ENCODE assay signal across 8 mouse cellular contexts in genomic region chr19:5798700-5799479, GRCm38 (mm10). TPM values are rescaled to one million over a fixed set of nuclear protein-coding genes. Genes with fewer than 3 reads are reported as not detected.
A peak's percentile ranks its signal among the peaks of the same experiment; 100 is the strongest.
DNase-seq lines count a peak whose midpoint lies in the region; ATAC-seq and TF ChIP-seq lines count a peak whose summit lies in the region.

No protein-coding gene starts in this region.

- no peak for ATAC-seq in midbrain, postnatal 0 days (ENCODE audit: low FRiP score)

- peak overlapping the region; percentile 92 for H3K4me3 ChIP-seq in E14TG2a.4 (replicated peaks; ENCODE audit: low read length)
- peak overlapping the region; percentile 99 for H3K4me3 ChIP-seq in embryonic fibroblast, embryonic 13.5 days (ENCODE audit: insufficient read depth, low read length)
- H3K4me3 ChIP-seq in midbrain, postnatal 0 days (ENCODE audit: low read depth, low read length): peak overlapping the region; percentile 89

- TF ChIP-seq POLR2A in embryonic fibroblast, embryonic 13.5 days (IDR thresholded peaks at IDR 0.05; ENCODE audit: low read depth, low read length): peak; percentile 73

- H3K9me3 ChIP-seq in E14TG2a.4 (ENCODE audit: low read length): no peaks in the 10 kb centered on the region
- H3K9me3 ChIP-seq in midbrain, postnatal 0 days (ENCODE audit: low read length): no peaks in the 10 kb centered on the region

- TF ChIP-seq CTCF in E14TG2a.4 (conservative IDR thresholded peaks at IDR 0.05; ENCODE audit: low read length): no peak
- no peak for TF ChIP-seq CTCF in embryonic fibroblast, embryonic 13.5 days (IDR thresholded peaks at IDR 0.05; ENCODE audit: borderline replicate concordance, insufficient read depth, low read length)
- TF ChIP-seq CTCF in midbrain, postnatal 0 days (IDR thresholded peaks at IDR 0.05): no peak

- H3K36me3 ChIP-seq in E14TG2a.4 (ENCODE audit: insufficient read depth, low read length): peaks cover 69% of the 10 kb centered on the region
- peaks cover 29% of the 10 kb centered on the region for H3K36me3 ChIP-seq in midbrain, postnatal 0 days (ENCODE audit: insufficient read depth, low read length)

- no peaks in the 10 kb centered on the region for H3K27me3 ChIP-seq in E14TG2a.4 (ENCODE audit: insufficient read depth, low read length)
- H3K27me3 ChIP-seq in midbrain, postnatal 0 days (ENCODE audit: insufficient read depth, low read length): no peaks in the 10 kb centered on the region

- peak overlapping the region; percentile 62 for H3K27ac ChIP-seq in embryonic fibroblast, embryonic 13.5 days (ENCODE audit: insufficient read depth, low read length)
- H3K27ac ChIP-seq in midbrain, postnatal 0 days (ENCODE audit: low read depth, low read length): no peak overlapping the region

- peak; percentile 67 for DNase-seq in embryo, embryonic 10 days (ENCODE audit: low spot score)
- no peak for DNase-seq in embryo, embryonic 9.5 days (ENCODE audit: extremely low spot score)
- DNase-seq in kidney, postnatal 10 days: peak; percentile 42
- no peak for DNase-seq in midbrain, postnatal 0 days (ENCODE audit: low spot score)
- DNase-seq in ovary, postnatal 14 days (ENCODE audit: low spot score): no peak
- no peak for DNase-seq in right cerebral cortex, postnatal 14 days

- H3K4me1 ChIP-seq in E14TG2a.4 (replicated peaks; ENCODE audit: low read depth, low read length): peaks cover 35% of the 10 kb centered on the region
- H3K4me1 ChIP-seq in embryonic fibroblast, embryonic 13.5 days (ENCODE audit: control insufficient read depth, insufficient read depth, low read length): 0 out of 2 replicates have a peak, but pooled peaks cover under 1% of the 10 kb centered on the region
- peaks cover 11% of the 10 kb centered on the region; the same call in 1 of the 2 replicates for H3K4me1 ChIP-seq in midbrain, postnatal 0 days (ENCODE audit: insufficient read depth, low read length)

- H3K9ac ChIP-seq in midbrain, postnatal 0 days (replicated peaks; ENCODE audit: low read length, poor library complexity, severe bottlenecking): peak overlapping the region; percentile 75

- H3K4me2 ChIP-seq in midbrain, postnatal 0 days (ENCODE audit: low read depth, low read length, poor library complexity, severe bottlenecking): peak overlapping the region; percentile 64

- WGBS in midbrain, postnatal 0 days: 0% methylated on average over 7 of the region's 7 CpGs

RNA-seq across cellular contexts. Expression of gene Scyl1, which starts 27.7 kb away (rescaled TPM):
- polyA plus RNA-seq in embryonic fibroblast, embryonic 13.5 days (2011; ENCODE audit: insufficient read length, low read depth, missing spikeins): 78.4 and 83.1 TPM in 2 replicates
- total RNA-seq in midbrain, postnatal 0 days (2014; rRNA removed): 95.2 and 108 TPM in 2 replicates
- 84.2 and 85.8 TPM in 2 replicates for polyA plus RNA-seq in midbrain, postnatal 0 days (2015; fragmentation: Nextera tagmentation; extraction: Ambion mirVana)

RNA-seq across cellular contexts. Expression of gene Ltbp3, which starts 58.2 kb away (rescaled TPM):
- polyA plus RNA-seq in embryonic fibroblast, embryonic 13.5 days (2011; ENCODE audit: insufficient read length, low read depth, missing spikeins): 119 and 136 TPM in 2 replicates
- 28.8 and 29.3 TPM in 2 replicates for total RNA-seq in midbrain, postnatal 0 days (2014; rRNA removed)
- polyA plus RNA-seq in midbrain, postnatal 0 days (2015; fragmentation: Nextera tagmentation; extraction: Ambion mirVana): 9.1 and 12.8 TPM in 2 replicates

Comparison
In these comparisons a context has a peak if more than half of its experiments do, and no peak if none do; other contexts are left out.
1. DNase-seq: peak in embryo, embryonic 10 days (single experiment) and kidney, postnatal 10 days (single experiment); none in embryo, embryonic 9.5 days (single experiment), midbrain, postnatal 0 days (single experiment), ovary, postnatal 14 days (single experiment) and right cerebral cortex, postnatal 14 days (single experiment).
2. Peak in every context shown above with its lines, with median percentiles within 50 percentile points of each other: H3K4me3 ChIP-seq.